Mouse (Mus musculus): ENCODE data around the gene Zfp663.
A peak's percentile ranks its signal among the peaks of the same experiment; 100 is the strongest.

Gene Zfp663

DNA sequence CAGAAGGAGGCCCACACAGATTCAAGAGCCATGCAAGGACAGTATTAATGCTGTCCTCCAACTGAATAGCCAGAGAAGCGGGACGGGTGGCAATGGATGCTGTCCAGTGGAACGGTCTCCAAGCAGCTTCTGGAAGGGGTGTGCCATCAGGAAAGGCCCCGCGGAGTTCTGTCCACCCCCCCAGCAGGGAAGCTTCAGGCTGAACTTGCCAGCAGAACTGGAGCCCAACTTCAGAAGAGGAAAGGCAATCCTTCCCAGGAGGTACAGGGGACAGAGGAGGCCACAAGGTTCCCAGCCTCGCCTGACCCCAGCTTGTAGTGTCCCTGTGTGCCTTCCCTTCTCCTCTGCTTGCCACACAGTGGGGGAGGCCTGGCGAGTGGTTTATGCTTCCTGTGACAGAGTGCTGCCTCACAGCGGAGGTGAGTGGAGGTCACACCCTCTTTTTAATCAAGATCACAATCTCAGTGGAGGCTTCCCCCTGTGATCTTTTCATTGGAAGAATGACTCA is 47.1 kb downstream of the Zfp663 start:
- DNase-seq (ENCODE audit: low read depth, low spot score) = peak; percentile 59

GRCm38 (mm10) chr2:165320531-165321150 is 47.9 kb downstream of the Zfp663 start:
- peak; percentile 83 for DNase-seq (ENCODE audit: low read depth, low spot score)

- peak; percentile 33 for DNase-seq (ENCODE audit: low read depth, low spot score)
Observed at GRCm38 (mm10) chr2:165319503-165319902, 49.0 kb downstream of the Zfp663 start.

DNA sequence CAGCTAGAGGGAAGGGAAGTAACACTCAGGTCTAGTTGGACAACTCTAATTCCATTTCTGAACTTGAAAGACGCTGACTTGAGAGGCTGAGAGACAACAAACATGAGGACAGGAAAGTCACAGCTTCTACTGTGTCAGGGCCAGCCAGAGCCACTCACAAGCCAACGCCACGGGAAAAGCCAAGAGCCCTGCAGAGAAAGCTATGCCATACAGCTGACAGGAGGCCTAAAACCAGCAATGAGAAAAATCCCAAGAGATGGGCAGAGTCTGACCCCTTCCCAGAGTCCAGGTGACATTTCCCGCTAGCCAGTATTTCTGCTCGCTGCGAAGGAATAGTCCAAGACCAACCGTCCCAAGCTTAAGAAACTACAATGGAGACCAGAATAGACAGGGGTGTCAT is 49.6 kb downstream of the Zfp663 start:
- DNase-seq (ENCODE audit: low read depth, low spot score) = peak; percentile 31

- peak; percentile 36 for DNase-seq (ENCODE audit: low read depth, low spot score)
Observed at GRCm38 (mm10) chr2:165317621-165318263, 50.8 kb downstream of the Zfp663 start.

GRCm38 (mm10) chr2:165316837-165317473 is 51.6 kb downstream of the Zfp663 start:
- DNase-seq (ENCODE audit: low read depth, low spot score) = peak; percentile 94

DNA sequence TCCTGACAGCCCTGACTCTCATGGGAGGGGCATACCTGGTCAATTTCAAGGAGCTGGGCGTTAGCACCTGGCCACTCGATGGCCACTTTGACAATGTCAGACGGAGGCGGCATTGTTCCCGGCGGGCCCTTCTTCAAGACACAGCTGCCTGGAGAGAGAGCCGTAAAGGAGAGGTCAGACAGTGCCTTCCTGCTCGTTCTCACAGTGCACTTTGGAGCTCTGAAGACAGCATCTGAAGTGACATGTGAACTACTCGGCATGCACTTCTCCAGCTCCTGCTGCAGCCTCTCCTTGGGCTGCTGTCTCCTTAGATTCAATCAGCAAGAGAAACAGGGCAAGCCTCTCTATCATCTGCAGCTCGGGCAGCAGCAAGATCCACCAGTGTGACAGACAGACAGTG is 52.3 kb downstream of the Zfp663 start:
- DNase-seq (ENCODE audit: low read depth, low spot score) = no peak

- no peak for DNase-seq (ENCODE audit: low read depth, low spot score)
Observed at GRCm38 (mm10) chr2:165314197-165314596, 54.3 kb downstream of the Zfp663 start.

DNA sequence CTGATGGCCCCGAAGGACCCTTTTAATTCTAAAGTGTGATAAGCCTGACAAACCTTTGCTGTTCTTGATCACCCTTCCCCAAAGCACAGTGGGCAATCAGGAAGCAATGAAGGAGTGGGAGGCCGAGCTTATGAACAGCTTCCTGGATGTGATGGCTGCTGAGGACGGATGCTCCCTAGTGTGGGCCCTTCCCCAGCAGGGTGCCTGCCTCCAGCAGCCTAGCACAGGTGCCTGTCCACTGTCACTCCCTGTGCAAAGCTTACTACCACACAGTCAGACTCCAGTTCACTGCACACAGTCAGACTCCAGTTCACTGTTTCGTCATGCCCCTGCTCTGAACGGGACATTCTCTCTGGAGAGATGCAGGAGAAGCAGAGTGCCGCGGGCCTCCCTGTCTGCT is 56.1 kb downstream of the Zfp663 start:
- no peak for DNase-seq (ENCODE audit: low read depth, low spot score)

- peak; percentile 98 for DNase-seq (ENCODE audit: low read depth, low spot score)
Observed at GRCm38 (mm10) chr2:165311577-165311976, 57.0 kb downstream of the Zfp663 start.

- no peak for DNase-seq (ENCODE audit: low read depth, low spot score)
Observed at GRCm38 (mm10) chr2:165310818-165311425, 57.6 kb downstream of the Zfp663 start.

- DNase-seq (ENCODE audit: low read depth, low spot score) = no peak
Observed at GRCm38 (mm10) chr2:165307801-165308200, 60.7 kb downstream of the Zfp663 start.

DNA sequence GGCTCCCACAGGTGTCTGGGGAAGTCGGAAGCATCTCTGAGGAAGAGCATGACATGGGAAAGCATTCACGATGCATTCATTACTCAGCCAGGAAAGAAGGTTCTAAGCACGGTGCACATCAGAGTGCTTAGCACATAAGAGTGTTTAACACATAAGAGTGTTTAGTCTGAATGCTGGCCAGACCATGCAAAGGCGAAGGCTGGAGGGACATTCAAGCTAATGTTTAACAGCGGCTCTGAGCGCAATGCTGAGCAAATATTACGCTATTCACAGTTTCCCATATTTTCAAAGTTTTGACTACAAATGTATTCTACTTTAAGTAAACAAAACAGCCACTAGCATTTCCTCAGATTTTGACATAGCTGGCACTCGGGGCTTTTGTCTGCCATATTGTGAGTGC is 63.1 kb downstream of the Zfp663 start:
- no peak for DNase-seq (ENCODE audit: low read depth, low spot score)

- DNase-seq (ENCODE audit: low read depth, low spot score) = no peak
Observed at GRCm38 (mm10) chr2:165304819-165305218, 63.7 kb downstream of the Zfp663 start.

DNA sequence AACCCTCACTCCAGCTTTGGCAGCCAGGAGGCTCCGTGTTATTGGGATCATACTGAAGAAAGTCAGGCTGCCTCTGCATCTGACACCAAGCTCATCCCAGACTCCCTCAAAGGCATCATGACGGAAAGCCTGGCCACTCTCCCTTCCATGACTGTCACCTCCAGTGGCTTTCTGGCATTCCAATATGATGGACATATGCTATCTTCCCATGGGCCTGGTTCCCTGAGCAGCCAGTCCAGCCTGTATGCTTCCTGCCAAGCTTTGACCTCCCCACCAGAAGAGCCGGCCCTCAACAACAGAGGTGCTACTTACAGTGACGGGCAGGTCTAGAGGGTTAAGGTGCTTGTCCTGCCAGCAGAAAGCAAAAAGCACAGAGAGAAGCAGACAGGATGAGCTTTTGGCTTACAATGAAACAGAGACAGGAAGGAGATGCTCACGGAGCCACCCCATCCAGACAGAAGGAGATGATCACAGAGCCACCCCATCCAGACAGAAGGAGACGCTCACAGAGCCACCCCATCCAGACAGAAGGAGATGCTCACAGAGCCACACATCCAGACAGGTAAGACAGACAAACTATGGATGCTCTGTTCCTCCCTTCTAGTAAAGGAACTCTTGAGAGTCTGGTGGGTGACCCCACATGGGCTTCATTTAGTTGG is 65.0 kb downstream of the Zfp663 start:
- peak; percentile 78 for DNase-seq (ENCODE audit: low read depth, low spot score)

DNA sequence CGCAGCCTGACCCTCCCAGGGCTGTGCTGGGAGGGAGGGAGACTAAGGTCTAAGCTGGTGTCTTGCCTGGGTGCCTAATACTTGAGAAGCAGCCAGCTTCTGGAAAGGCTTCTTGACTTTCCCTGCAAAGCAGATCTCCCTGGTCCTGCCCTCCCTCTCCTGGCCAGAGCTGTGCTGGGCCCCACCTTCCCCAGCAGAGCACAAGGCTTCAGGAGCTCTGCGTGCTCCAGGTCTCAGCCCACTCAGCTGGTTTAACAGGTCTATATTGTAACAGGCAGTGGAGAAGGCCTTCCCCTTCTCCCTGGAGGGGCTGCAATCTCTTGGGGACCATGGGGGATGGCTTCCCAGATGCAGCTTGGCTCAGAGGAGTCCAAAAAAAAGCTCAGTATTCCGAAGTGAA is 67.1 kb downstream of the Zfp663 start:
- no peak for DNase-seq (ENCODE audit: low read depth, low spot score)
